Mouse (Mus musculus) monocyte, adult 5-6 weeks (primary cell): Measurements from ENCODE around the gene Sox30. TPM values are rescaled to one million over a fixed set of nuclear protein-coding genes. Genes with fewer than 3 reads are reported as not detected.

Experiments used
- ATAC-seq: fragments of 153-309, 156-312 bp; replicated peaks from 2 replicates; pipeline ENCODE4 v1.8.0; 2017; ENCODE audit warnings: mild to moderate bottlenecking; ENCODE audit not compliant: low TSS enrichment, insufficient number of reproducible peaks, severe bottlenecking, poor library complexity, low FRiP score
- total RNA-seq: library from RNA; stranded (forward); fragments of 200-1000, 200-491, 200-594 nt; gene quantifications from 3 replicates; pipeline ENCODE4 v1.2.3, GENCODE M21; 2017

The Sox30 gene
- total RNA-seq, 1 experiment from 2014 or later = not detected

- no peak for ATAC-seq
Observed at GRCm38 (mm10) chr11:45991604-45992003, 11.5 kb downstream of the Sox30 start.

GRCm38 (mm10) chr11:45992087-45992486, 12.0 kb downstream of the Sox30 start:
- no peak for ATAC-seq

- no peak for ATAC-seq
Observed at GRCm38 (mm10) chr11:46016061-46016460, 36.0 kb downstream of the Sox30 start.

- ATAC-seq = no peak
Observed at GRCm38 (mm10) chr11:46020246-46020645, 40.1 kb downstream of the Sox30 start.

GRCm38 (mm10) chr11:46021850-46022249, 41.7 kb downstream of the Sox30 start:
- no peak for ATAC-seq

GRCm38 (mm10) chr11:46022983-46023382, 42.9 kb downstream of the Sox30 start:
- no peak for ATAC-seq

GRCm38 (mm10) chr11:46025962-46026392, 45.9 kb downstream of the Sox30 start:
- ATAC-seq = no peak

GRCm38 (mm10) chr11:46027952-46028814, 48.1 kb downstream of the Sox30 start:
- ATAC-seq = no peak

GRCm38 (mm10) chr11:46029485-46029884, 49.4 kb downstream of the Sox30 start:
- no peak for ATAC-seq

GRCm38 (mm10) chr11:46030026-46030425, 49.9 kb downstream of the Sox30 start:
- no peak for ATAC-seq

GRCm38 (mm10) chr11:46031470-46031869, 51.4 kb downstream of the Sox30 start:
- ATAC-seq = no peak

- no peak for ATAC-seq
Observed at GRCm38 (mm10) chr11:46032956-46033355, 52.8 kb downstream of the Sox30 start.

- ATAC-seq = no peak
Observed at GRCm38 (mm10) chr11:46036374-46036773, 56.3 kb downstream of the Sox30 start.

- no peak for ATAC-seq
Observed at GRCm38 (mm10) chr11:46038901-46039300, 58.8 kb downstream of the Sox30 start.

- no peak for ATAC-seq
Observed at GRCm38 (mm10) chr11:46039335-46039734, 59.2 kb downstream of the Sox30 start.

GRCm38 (mm10) chr11:46040841-46041556, 60.9 kb downstream of the Sox30 start:
- no peak for ATAC-seq

GRCm38 (mm10) chr11:46041607-46042267, 61.6 kb downstream of the Sox30 start:
- no peak for ATAC-seq

GRCm38 (mm10) chr11:46044781-46045180, 64.7 kb downstream of the Sox30 start:
- ATAC-seq = no peak

GRCm38 (mm10) chr11:46047264-46047663, 67.2 kb downstream of the Sox30 start:
- no peak for ATAC-seq
